Mouse (Mus musculus): ENCODE data around the gene Trim66. TPM values are rescaled to one million over a fixed set of nuclear protein-coding genes. Genes with fewer than 3 reads are reported as not detected.

Trim66 gene
- 0.04 TPM for polyA plus RNA-seq (2015; fragmentation: Illumina TruSeq; extraction: RNeasy Lipid Tissue Mini Kit (QIAGEN cat#74804); ENCODE audit: insufficient read depth, low replicate concordance)

GRCm38 (mm10) chr7:109508034-109508433 is at the start of gene Trim66:
TSS of gene Trim66 (minus strand) at chr7:109508134.

DNA sequence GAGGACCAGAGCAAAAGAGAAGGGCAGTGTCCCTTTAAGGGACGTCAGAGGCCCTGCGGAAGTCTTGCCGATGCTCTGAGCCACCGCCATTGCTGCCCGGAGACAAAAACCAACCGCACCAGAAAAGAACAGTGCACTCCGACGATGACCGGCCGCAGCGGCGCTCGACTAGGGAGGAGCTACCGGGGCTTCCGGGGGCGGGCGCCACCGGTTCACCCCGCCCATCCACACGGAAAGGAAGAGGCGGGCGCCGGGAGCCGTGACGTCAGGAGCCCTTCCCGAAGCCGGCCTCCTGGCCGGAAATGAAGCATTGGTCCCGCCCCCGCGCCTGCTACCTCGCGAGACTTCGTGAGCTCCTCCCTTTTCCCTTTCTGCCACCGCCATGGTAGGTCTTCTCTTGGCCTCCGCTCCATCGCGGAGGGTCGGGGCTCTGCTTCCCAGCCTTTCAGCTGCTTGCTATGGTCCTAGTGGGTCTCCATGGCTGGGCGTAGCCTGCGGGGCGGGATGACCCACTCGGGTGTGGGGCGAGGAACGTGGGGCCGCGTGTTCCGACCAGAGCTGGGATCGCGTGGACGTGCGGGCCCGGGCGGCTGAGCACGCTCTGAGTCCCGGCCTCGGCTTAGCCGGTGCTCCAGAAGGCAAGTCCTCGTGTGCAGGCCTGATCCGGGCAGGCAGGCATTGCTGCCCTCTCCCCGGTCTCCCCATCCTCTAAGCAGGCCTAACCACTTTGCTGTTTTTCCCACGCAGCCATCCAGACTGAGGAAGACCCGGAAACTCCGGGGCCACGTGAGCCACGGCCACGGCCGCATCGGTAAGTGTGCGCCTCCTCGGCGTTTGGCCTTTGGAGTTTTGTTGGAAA is 11.1 kb upstream of the Trim66 start, which contains the start of gene Rpl27a:
TSS of gene Rpl27a (plus strand) at position 310 of the 859 bp plus-strand sequence.

DNA sequence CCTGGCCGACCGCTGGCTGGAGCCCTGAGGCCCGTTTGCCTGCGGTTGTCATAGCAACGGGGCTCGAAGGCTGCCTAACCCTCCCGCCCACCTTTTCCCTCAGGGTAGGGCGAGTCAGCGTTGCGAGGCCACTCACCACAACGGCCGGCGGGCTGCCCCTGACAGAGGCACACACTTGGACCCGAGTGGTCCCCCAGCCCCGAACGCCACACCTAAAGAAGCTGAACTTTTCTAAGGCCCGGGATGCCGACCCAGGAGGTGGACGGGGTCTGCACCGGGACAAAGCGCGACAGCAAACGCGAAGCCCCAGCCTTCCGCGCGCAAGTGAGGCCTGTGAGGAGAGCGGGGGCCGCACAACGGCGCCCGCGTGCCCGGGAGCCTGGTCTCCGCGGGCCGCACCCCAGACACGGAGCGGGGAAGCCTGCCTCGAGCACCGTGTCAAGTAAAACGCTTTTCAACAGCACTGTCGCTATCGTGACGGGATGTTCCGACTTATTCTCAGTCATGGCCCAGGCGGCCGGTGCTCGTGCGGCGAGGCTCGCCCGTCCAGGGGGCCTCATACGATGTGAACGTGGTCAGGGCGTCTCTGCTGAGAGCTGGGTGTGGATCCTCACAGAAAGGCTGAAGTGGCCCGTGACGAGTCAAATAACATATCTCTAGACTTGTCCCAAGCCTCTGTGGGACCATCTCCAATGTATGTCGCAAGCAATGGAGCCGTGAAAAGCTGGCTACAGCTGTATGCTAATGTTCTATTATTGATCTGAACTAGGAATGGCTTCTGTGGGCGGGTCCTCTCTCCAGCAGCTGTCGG is 68.9 kb downstream of the Trim66 start, which contains the start of gene Stk33:
TSS of gene Stk33 (minus strand) at position 301 of the 811 bp plus-strand sequence.

Other genes starting within 250 kb of the Trim66 start
- gene Stk33, start 69.1 kb downstream of the Trim66 start, polyA plus RNA-seq (2015; fragmentation: Illumina TruSeq; extraction: RNeasy Lipid Tissue Mini Kit (QIAGEN cat#74804); ENCODE audit: insufficient read depth, low replicate concordance): not detected
- 813 TPM for gene Rpl27a, start 11.0 kb upstream of the Trim66 start, polyA plus RNA-seq (2015; fragmentation: Illumina TruSeq; extraction: RNeasy Lipid Tissue Mini Kit (QIAGEN cat#74804); ENCODE audit: insufficient read depth, low replicate concordance)
- gene St5, start 195.5 kb upstream of the Trim66 start, polyA plus RNA-seq (2015; fragmentation: Illumina TruSeq; extraction: RNeasy Lipid Tissue Mini Kit (QIAGEN cat#74804); ENCODE audit: insufficient read depth, low replicate concordance): 36.0 TPM
- gene Akip1, start 195.6 kb upstream of the Trim66 start, polyA plus RNA-seq (2015; fragmentation: Illumina TruSeq; extraction: RNeasy Lipid Tissue Mini Kit (QIAGEN cat#74804); ENCODE audit: insufficient read depth, low replicate concordance): 19.3 TPM
- gene BC051019, start 215.7 kb upstream of the Trim66 start, polyA plus RNA-seq (2015; fragmentation: Illumina TruSeq; extraction: RNeasy Lipid Tissue Mini Kit (QIAGEN cat#74804); ENCODE audit: insufficient read depth, low replicate concordance): 0.14 TPM
- gene Ascl3, start 223.6 kb upstream of the Trim66 start, polyA plus RNA-seq (2015; fragmentation: Illumina TruSeq; extraction: RNeasy Lipid Tissue Mini Kit (QIAGEN cat#74804); ENCODE audit: insufficient read depth, low replicate concordance): not detected
- gene Tmem9b, start 244.7 kb upstream of the Trim66 start, polyA plus RNA-seq (2015; fragmentation: Illumina TruSeq; extraction: RNeasy Lipid Tissue Mini Kit (QIAGEN cat#74804); ENCODE audit: insufficient read depth, low replicate concordance): 60.7 TPM